Mouse (Mus musculus): Measurements from ENCODE around the gene Tspo.

Tspo gene

DNA sequence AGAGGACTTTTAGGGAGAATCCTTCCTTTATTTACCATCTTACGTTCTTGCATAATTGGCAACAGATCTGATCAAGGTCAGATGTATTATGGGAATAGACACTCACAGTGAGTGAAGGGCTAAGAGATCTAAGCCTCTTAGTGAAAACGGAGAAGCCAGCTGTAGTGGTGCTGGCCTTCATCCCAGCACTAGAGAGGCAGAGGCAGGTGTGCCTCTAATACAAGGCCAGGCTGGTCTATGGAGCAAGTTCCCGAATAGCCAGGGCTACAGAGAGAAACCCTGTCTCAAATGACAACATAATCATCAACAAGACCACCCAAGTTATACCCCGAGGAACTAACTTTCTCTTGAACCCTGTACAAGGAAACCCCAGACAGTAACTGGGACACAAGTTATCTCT, 19.5 kb downstream of the Tspo start:
- DNase-seq (ENCODE audit: low spot score in 2 of 2) = no peak

DNA sequence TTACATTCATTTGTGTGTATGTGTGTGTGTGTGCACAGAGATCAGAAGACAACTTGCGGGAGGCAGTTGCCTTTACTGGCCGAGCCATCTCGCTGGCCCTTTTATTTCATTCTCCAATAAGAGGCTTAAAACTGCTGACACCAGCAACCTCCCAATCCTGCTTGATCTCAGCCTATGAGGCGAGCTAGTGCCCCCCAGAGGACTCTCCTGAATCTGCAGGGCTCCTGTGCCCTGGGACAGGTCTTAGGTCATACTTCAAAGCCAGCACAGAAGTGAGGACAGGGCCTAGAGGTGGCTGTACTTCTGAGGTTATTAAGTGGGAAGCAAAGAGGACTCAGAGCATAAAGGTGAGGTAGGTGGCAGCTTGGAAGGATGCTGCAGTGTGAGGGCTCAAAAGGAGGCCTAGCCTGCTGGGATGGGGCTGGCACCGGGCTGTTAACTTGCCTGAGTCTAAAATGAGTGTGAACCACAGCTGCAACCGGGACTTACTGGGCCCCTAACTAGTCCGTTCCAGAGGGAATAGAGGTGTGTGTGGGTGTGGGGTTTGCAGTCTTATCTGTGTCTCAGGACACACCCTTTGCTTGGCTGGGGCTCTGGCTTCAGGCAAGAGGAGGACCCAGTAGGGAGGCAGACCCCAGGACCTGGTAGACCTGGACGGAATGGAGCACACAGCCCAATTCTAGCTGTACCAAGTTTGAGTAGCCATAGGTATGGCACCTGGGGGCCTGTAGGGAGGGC, 20.2 kb downstream of the Tspo start:
- peak; percentile 50 to 79 for DNase-seq (ENCODE audit: low spot score in 2 of 2)

DNA sequence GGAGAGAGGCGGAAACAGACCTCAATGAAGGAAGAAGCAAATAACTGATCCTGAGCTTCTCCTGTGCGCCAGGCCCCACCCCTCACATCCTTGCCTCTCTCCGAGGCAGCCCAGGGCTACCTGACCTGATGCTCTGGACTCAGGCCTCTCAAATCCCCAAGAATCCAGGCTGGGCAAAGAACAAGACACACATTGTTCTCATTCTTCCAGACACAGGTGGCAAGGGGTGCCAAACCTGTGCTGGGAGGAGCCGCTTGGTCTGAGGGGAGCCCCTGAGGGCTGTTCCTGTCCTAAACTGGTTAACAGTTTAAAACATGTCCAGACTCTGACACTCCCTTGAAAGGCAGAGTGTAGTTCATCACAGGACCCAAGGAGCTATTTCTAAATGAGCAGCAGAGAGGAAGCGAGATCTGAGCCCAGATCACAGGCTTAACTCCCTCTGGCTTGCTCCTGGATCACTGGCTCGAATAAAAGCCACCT, 21.4 kb downstream of the Tspo start:
- DNase-seq (ENCODE audit: low spot score in 2 of 2) = no peak

DNA sequence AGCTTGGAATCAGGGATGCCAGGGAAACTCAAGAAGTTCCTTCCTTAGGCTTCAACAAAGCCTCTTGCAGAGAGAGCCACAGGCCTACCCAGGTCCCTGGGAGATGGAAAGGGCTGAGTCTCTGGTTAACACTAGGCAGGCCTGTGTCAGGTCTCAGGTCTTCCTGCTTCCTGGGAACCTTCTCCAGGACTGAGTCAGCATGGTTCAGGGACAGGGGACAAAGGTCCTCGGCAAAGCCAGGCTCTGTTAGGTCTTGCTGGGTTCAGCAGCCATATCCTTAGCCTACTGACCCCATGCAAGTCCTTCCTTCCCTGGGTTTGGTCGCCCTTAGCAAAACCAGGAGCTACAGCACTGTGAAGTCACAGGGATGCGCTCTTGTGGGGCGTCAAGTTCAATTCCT, 27.4 kb downstream of the Tspo start:
- no peak for DNase-seq (ENCODE audit: low spot score in 2 of 2)

DNA sequence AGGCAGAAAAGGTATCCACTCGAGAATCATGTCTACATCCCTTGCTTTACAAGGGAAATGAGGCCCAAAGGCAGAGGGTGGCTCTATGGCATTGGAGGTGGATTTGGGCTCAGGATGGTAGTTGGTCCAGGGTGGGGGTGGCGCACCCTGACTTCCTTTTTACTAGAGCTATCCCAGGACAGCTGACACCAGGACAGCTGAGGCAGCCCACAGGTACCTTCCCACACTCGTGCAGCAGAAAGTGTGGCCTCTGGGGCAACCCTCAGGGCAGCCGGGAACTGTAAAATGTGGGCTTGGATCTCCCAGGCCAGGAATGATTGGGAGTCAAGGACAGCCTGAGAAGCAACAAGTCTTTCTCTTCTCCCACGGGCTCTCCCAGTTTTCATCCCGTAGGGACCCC, 28.4 kb downstream of the Tspo start:
- peak in 1 of 2 experiments; percentile 37 for DNase-seq (ENCODE audit: low spot score in 2 of 2)

DNA sequence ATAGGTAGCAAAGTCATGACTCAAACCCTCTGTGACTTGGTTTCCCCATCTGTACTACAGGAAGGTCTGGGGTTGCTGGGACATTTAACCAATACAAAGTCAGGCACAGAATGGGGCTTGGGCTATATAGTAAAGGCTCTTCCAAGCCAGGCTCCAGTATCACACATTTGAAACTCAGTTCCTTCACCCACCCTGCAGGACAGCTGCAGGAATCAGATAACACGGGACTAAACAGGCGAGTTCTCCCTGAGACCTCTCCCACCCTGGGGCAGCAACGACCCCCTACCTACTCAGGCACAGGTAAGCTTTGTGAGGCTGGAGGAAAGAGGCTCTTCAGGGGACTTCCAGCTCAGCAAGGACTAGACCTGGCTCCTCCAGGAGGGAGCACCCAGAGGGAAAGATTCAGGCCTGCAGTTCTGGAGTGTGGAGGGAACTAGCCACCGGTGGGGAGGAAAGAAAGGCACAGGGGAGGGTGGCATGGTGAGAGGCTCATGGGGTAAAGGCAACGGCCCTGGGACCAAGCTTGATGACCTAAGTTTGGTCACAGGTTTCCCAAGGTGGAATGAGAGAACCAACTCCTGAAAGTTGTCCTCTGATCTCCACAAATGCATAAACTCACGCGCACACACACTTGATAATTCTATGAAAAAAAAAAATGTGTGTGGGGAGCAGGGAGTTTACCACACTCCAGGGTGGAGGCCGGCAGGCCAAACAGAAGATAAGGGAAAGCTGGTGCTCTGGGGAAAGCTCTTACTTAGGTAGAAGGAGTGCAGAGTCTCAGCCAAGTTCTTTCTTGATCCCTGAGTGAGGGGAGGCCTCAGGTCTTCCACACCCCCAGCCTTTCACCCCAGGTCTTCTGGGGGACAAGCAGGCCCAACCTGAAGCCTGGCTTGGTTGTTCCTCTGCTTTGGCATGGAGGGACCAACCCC, 29.1 kb downstream of the Tspo start:
- peak; percentile 59 to 64 for DNase-seq (ENCODE audit: low spot score in 2 of 2)

DNA sequence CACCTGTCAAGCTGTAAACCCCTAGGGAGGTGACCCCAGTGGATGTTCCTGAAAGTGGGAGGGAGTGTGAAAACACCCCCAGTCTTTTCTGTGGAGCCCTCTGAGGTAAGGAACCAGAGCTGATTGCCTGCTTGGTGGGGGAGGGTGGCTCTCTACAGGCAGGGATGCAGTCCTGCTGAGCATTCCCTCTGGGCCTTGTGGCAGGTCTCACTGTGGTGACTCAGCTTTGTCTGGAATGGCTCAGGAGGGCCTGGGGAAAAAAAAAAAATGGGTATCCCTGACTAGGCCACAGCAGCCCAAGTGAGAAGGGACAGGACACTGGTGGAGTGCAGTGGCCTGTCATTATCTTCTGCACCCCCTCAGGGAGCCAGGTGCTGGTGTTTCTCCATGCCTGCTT, 29.8 kb downstream of the Tspo start:
- DNase-seq (ENCODE audit: low spot score in 2 of 2) = peak in 1 of 2 experiments; percentile 39

DNA sequence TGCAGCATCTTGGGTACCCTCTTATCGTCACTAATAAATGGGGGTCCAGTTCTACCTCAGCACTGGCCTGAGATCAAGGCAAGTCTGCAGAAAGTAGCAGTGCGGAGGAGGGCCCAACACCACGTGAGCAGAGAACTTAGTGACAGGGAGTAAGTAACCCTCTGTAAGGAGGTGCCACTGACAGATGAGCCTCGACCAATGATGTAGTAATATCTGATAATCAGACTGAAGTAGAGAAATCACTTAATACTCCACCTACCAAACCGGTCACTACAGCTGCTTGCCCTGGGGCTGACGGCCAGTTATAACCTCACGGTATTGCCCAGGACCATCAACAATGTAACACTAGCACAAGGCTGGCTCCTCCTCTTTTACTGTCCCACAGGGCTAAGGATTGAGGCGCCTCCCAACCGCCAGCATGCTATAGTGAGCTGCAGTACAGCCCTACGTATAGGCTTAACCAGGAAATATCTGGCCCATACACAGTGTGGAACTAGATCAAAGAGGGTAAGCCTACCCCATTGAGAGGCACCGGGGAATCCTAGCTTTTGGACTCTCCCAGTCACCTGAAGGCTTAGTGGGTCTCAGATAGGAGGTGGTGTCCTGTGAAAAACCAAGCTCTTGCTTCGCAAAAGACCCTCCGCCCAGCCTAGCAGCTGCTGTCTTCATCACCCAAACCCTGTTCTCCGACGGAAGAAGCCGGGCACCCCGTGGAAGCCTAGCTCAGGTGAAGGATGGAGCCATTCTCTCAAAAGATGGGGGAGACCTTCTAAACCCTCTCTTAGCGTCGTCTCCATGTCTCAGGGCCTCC, 30.5 kb downstream of the Tspo start:
- peak; percentile 59 to 64 for DNase-seq (ENCODE audit: low spot score in 2 of 2)

DNA sequence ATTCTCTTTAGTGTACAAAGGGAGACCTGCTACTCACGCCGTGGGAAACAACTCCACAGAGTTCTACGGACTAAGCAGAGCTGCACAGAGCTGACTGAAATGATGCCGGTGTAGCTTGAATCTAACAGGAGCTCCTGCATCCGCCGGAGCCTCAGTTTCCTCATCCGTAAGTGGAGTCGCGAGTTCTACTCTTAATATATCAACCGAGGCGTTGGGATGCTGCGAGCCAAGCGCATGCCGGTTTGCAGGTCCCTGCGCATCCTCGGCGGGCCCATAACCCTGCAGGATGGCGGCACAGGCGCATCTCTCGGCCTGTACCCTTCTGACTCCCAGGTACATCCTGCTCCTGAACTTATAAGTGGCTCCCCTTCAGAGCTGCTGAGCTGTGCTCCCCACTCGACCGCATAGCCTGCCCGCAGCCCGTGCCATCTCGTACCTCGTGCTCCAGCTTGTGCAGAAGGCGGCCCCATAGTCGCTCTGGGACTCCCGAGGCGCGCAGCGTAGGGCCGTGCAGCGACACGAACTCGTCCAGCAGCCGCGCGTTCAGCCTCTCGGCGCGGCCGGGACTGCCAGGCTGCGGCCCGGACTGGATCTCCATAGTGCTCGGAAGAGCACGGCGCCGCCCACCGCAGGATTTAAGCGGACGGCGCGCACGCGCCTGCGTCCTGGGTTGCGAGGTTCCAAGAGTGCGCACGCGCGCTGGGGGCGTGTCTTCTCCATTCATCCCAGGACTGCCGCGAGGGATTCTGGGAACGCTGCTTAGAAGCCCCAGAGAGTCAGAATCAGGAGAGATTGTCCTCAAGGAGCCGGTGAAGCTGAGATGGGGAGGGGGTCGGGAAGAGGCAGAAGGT, 31.3 kb downstream of the Tspo start, which contains the start of gene Ttll12:
Gene Ttll12, minus strand, starts transcription at position 645 of the 851 bp plus-strand sequence.
- peak; percentile 89 to 97 for DNase-seq (ENCODE audit: low spot score in 2 of 2)

DNA sequence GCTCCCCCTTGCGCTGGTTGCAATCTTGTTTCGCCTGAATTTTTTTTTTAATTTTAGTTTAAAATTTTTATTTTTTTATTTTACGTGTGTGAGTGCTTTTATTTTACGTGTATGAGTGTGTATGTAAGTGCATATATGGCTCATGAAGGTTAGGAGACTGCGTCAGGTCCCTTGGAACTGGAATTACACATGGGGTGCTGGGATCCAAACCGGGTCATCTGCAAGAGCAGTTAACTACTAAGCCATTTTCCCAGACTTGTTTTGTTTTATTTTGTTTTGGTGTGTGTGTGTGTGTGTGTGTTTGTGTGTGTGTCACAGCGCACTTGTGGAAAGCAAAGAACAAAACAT, 31.9 kb downstream of the Tspo start:
- no peak for DNase-seq (ENCODE audit: low spot score in 2 of 2)

DNA sequence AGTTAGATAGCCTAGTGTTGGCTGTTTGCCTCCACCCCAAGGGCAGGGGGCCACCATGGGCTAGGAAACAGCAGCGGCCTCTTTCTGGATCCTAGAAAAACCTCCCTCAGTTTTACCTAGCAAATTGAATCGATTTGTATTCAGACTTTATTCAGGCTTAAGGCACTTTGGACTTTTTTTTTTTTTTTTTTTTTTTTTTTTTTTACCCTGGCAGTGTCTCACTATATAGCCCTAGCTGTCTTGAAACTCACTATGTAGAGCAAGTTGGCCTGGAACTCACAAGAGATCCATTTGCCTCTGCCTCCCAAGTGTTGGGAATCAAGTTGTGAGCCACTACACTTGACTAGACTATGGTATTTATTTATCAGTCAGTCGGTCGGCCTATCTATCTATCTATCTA, 33.4 kb downstream of the Tspo start:
- no peak for DNase-seq (ENCODE audit: low spot score in 2 of 2)

DNA sequence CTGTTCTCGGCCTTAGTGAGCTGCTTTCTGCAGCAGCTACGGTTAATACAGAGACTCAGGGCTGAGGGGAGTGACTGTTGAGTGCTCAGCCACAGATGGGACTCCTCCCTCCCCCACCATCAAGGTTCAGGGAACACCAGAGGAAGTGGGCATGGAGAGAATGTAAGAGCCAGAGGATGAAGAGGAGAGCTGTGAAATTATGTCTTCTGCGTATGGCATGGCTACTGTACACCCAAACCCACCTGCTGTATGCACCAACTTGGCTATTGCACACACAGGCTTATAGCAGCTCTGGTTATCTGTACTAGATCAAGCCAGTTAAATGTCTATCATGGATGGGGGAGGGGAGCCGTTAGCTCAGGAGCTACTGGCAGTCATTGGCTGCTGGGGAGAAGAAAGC, 37.8 kb downstream of the Tspo start:
- no peak for DNase-seq (ENCODE audit: low spot score in 2 of 2)

DNA sequence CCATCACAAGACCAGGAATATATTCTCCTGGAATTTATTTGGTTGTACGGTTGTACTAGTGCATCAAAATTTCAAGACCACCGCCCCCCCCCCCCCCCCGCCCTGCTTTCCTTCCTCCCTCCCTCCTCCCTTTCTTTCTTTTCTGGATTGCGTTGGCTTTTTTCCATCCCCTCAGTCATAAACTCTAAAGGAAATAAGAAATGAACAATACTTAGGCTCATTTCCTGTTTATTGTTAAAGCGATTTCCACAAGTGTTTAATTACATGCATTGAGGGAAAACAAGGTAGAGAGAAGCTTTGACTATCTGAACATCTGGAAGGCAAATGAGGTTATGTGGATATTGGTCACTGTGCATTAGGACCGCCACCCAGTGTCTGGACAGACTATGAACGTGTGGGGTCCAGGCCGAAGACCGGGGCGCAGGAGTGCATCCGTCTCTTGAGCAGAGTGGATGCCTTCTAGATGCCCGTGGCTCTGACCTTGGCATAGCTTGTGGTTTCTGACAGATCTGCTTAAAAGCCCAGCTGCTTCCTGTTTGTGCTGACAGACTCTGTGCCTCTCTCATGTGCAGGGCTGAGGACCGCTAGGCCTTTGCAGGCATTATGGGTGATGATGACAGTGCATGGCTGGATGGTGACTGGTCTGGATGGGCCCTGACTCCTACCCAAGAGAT, 39.1 kb downstream of the Tspo start:
- DNase-seq (ENCODE audit: low spot score in 2 of 2) = peak; percentile 34 to 73

DNA sequence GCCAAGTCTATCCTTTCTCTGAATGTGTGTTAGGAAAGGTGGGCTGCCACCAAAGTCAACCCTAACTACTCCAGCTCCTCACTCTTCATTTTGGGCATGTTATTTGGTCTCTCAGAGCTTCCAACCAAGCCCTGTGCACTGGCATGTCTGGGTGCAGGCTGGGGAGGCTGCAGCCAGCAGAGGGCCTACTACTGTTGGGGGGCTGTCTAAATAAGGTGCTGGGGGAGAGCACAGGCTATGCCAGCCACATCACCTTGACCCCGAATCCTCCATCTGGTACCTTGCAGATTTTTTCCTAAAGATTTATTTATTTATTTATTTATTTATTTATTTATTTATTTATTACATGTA, 39.6 kb downstream of the Tspo start:
- DNase-seq (ENCODE audit: low spot score in 2 of 2) = no peak

DNA sequence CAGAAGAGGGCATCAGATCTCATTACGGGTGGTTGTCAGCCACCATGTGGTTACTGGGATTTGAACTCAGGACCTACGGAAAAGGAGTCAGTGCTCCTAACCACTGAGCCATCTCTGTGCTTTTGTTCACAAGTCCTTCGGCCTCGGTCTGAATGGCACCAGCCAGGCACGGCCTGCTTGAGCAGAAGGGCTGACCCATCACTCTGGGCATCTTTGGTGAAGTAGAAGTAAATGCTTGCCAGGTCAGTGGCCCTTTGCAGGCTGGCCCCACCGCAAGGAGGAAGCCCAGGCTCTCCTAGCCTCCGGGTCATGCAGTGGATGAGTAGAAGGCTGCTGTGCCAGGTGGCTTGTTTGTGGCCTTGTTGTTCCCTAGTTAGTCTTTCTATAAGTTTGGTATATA, 40.0 kb downstream of the Tspo start:
- no peak for DNase-seq (ENCODE audit: low spot score in 2 of 2)

DNA sequence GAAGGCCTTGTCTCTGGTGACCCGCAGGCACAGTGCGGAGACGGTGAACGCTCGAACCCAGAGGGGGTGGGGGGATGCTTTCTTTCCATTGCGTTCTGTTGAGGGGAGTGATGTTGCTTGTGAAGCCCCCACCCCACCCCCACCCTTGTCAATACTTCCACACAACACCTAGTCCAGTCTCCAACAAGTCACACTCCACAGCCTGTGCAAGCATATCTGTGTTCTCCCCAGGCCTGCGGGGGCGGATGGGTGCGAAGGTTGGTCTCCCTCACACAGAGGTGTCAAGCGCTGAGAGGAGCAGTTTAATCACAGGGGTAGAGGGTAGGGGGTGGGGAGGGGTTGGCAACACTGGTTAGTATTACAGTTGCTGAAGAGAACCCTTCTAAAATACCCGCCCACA, 42.8 kb downstream of the Tspo start:
- no peak for DNase-seq (ENCODE audit: low spot score in 2 of 2)

DNA sequence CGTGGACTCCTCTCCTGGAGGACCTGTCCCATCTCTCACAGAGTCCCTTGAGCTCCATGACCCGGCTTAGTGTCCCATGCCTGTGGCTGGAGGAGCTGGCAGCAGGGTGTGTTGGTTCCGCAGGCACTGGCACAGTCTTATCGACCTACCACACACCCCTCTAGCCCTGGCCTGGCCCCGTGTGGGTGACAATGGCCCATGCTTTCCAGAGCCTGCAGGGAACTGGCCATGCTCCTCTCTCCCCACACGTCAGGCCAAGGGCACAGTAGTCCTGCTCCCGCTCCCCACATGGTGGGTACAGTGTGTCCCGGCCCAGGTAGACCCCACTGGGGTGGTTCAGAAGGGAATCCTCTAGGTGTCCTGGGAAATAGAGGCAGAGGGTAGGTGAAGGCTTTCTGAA, 43.3 kb downstream of the Tspo start:
- peak; percentile 61 to 79 for DNase-seq (ENCODE audit: low spot score in 2 of 2)

DNA sequence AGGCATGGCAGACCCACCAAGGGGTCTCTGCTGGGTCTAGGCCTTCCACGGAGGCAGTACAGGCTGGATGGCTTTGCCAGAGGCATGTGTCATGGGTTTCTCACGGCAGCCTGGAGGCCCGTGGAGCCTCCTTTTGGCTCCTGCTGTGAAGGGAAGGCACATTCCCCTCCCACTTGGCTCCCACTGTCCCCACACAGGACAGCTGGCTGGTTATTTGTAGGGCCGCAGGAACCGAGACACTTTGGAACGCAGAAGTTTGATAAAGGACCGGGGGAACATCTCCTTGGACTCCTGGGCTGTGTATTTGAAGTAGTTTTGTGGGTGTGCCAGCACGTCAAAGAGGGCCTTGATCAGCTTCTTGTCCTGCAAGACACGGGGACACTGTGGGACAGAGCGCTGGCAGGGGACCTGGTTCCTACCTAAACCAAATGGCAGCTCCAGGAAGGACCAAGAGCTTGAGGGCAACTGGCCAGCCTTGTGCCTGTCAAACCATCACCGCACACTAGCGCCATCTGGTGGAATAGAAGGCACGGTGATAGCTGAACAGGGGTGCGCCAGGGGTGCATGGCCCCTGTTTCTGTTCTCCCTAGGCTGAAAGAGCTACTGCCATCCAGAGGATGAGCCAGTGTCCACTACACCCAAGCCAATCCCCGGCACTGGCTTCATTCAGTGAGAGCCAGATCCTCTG, 43.9 kb downstream of the Tspo start:
- DNase-seq (ENCODE audit: low spot score in 2 of 2) = peak; percentile 81 to 89

DNA sequence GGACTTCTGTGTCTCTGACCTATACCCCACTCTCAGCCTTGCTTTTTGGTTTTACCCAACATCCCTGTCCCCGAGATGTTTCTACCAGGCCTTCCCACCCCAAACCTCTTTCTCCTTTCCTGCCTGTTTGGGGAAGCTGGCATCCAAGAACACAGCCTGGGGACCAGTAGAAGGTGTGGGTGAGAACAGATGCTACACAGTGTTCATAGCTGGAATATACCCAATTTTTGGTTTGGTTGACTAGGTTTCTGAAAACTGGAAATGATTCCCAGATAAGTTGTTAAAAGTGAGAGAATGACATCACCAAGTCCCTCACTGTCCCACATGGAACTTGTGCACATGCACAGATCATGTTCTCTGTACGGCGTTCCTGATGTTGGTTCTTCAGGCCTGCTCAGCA, 51.9 kb downstream of the Tspo start:
- DNase-seq (ENCODE audit: low spot score in 2 of 2) = no peak

Data from spleen, postnatal 10 days (tissue).